Mouse (Mus musculus): Measurements from ENCODE around the gene Capg. TPM values are rescaled to one million over a fixed set of nuclear protein-coding genes. Genes with fewer than 3 reads are reported as not detected.
A peak's percentile ranks its signal among the peaks of the same experiment; 100 is the strongest.

Gene Capg
- polyA plus RNA-seq, 1 experiment from 2014 or later: 120 TPM

DNA sequence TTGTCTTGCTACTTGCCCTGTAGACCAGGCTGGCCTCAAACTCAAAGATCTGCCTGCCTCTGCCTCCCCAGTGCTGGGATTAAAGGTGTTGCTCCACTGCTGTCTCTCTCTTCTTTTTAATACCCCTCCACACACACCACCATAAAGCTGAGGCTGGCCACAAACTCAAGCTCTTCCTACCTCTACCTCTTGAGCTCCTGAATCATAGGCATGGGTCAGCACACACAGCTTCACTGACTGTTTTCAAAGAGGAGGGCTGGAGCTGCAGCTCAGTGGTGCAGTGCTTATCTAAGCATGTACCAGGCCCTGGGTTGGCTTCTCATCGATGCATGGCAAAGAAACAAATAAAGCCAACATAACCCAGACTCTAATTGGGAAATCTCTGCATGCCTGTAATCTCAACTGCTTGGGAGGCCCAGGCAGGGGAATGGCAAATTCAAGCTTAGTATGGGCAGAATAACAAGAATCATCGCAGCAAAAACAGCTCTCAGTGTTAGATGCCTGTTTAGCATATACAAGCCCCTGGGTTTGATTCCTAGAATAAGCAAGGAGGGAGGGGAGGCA, 34.2 kb upstream of the Capg start:
- H3K9ac ChIP-seq (ENCODE audit: low read length): no peak overlapping the region
- H3K27ac ChIP-seq (replicated peaks): peak overlapping the region; percentile 8
- TF ChIP-seq EP300 (optimal IDR thresholded peaks at IDR 0.05) (no peak), CTCF (IDR thresholded peaks at IDR 0.05; ENCODE audit: low read depth) (no peak)
- peaks cover 10% of the 10 kb centered on the region; the same call in 1 of the 2 replicates for H3K4me1 ChIP-seq (replicated peaks; ENCODE audit: control insufficient read depth, insufficient read depth)
- H3K4me2 ChIP-seq (replicated peaks; ENCODE audit: low read depth): no peak overlapping the region
- ATAC-seq (ENCODE audit: low FRiP score, low TSS enrichment): no peak
- 71% methylated on average over 2 of the region's 2 CpGs for WGBS
- H3K27me3 ChIP-seq (ENCODE audit: control insufficient read depth, insufficient read depth, low read length): no peaks in the 10 kb centered on the region
- H3K9me3 ChIP-seq (ENCODE audit: control insufficient read depth, low read length): no peaks in the 10 kb centered on the region
- H3K4me3 ChIP-seq (ENCODE audit: low read depth, low read length): no peak overlapping the region
- no peaks in the 10 kb centered on the region for H3K36me3 ChIP-seq (ENCODE audit: control insufficient read depth, insufficient read depth, low read length)
- no peak for DNase-seq (ENCODE audit: low spot score)

GRCm38 (mm10) chr6:72510686-72511421, 33.3 kb upstream of the Capg start:
- no peak for TF ChIP-seq CTCF (IDR thresholded peaks at IDR 0.05; ENCODE audit: low read depth)
- no peak for TF ChIP-seq EP300 (optimal IDR thresholded peaks at IDR 0.05)
- no peak for DNase-seq (ENCODE audit: low spot score)
- no peaks in the 10 kb centered on the region for H3K27me3 ChIP-seq (ENCODE audit: control insufficient read depth, insufficient read depth, low read length)
- no peak overlapping the region for H3K9ac ChIP-seq (ENCODE audit: low read length)
- H3K27ac ChIP-seq (replicated peaks): peak overlapping the region; percentile 8; the same call in 1 of the 2 replicates
- ATAC-seq (ENCODE audit: low FRiP score, low TSS enrichment): no peak
- no peaks in the 10 kb centered on the region for H3K36me3 ChIP-seq (ENCODE audit: control insufficient read depth, insufficient read depth, low read length)
- H3K4me1 ChIP-seq (replicated peaks; ENCODE audit: control insufficient read depth, insufficient read depth): peaks cover 10% of the 10 kb centered on the region; the same call in 1 of the 2 replicates
- 51% methylated on average over 6 of the region's 6 CpGs for WGBS
- no peak overlapping the region for H3K4me2 ChIP-seq (replicated peaks; ENCODE audit: low read depth)
- no peak overlapping the region for H3K4me3 ChIP-seq (ENCODE audit: low read depth, low read length)
- H3K9me3 ChIP-seq (ENCODE audit: control insufficient read depth, low read length): no peaks in the 10 kb centered on the region

- Histone ChIP-seq H3K27me3 (ENCODE audit: control insufficient read depth, insufficient read depth, low read length) (no peaks in the 10 kb centered on the region), H3K27ac (replicated peaks) (peak overlapping the region; percentile 89), H3K4me2 (replicated peaks; ENCODE audit: low read depth) (peak overlapping the region; percentile 60), H3K9ac (ENCODE audit: low read length) (peak overlapping the region; percentile 66), H3K36me3 (ENCODE audit: control insufficient read depth, insufficient read depth, low read length) (no peaks in the 10 kb centered on the region), H3K4me3 (ENCODE audit: low read depth, low read length) (peak overlapping the region; percentile 22; the same call in 1 of the 2 replicates), H3K9me3 (ENCODE audit: control insufficient read depth, low read length) (no peaks in the 10 kb centered on the region), H3K4me1 (replicated peaks; ENCODE audit: control insufficient read depth, insufficient read depth) (peaks cover 10% of the 10 kb centered on the region; the same call in 1 of the 2 replicates)
- WGBS: 8% methylated on average over 33 of the region's 33 CpGs
- ATAC-seq (ENCODE audit: low FRiP score, low TSS enrichment) (peak; percentile 85), DNase-seq (ENCODE audit: low spot score) (peak; percentile 88)
- TF ChIP-seq CTCF (IDR thresholded peaks at IDR 0.05; ENCODE audit: low read depth) (no peak), EP300 (optimal IDR thresholded peaks at IDR 0.05) (peak; percentile 87)
Measured at GRCm38 (mm10) chr6:72512386-72513070, 31.7 kb upstream of the Capg start.

DNA sequence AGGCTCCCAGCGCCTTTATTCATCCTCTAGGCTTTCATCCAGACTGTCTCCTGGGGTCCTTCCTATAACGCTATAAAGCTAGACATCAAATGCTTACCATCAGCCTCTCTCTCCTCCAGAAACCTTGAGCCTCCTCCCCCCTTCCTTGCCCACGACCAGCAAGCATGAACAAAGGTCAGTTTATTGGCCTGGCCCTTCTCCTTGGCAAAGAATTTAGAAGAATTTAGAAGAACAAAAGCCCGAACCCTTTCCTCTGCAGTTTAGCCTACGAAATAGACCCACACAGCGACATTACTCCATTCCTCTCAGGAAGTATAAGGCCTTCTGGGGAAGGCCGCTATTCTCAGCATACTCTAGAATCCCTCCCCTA, 31.1 kb upstream of the Capg start:
- no peaks in the 10 kb centered on the region for H3K27me3 ChIP-seq (ENCODE audit: control insufficient read depth, insufficient read depth, low read length)
- H3K9ac ChIP-seq (ENCODE audit: low read length): peak overlapping the region; percentile 66
- H3K9me3 ChIP-seq (ENCODE audit: control insufficient read depth, low read length): no peaks in the 10 kb centered on the region
- ATAC-seq (ENCODE audit: low FRiP score, low TSS enrichment): no peak
- H3K4me1 ChIP-seq (replicated peaks; ENCODE audit: control insufficient read depth, insufficient read depth): peaks cover 10% of the 10 kb centered on the region; the same call in 1 of the 2 replicates
- no peaks in the 10 kb centered on the region for H3K36me3 ChIP-seq (ENCODE audit: control insufficient read depth, insufficient read depth, low read length)
- 46% methylated on average over 7 of the region's 7 CpGs for WGBS
- TF ChIP-seq EP300 (optimal IDR thresholded peaks at IDR 0.05) (no peak), CTCF (IDR thresholded peaks at IDR 0.05; ENCODE audit: low read depth) (no peak)
- H3K4me3 ChIP-seq (ENCODE audit: low read depth, low read length): peak overlapping the region; percentile 22; the same call in 1 of the 2 replicates
- DNase-seq (ENCODE audit: low spot score): no peak
- H3K4me2 ChIP-seq (replicated peaks; ENCODE audit: low read depth): peak overlapping the region; percentile 60
- H3K27ac ChIP-seq (replicated peaks): peak overlapping the region; percentile 89

- Histone ChIP-seq H3K4me2 (replicated peaks; ENCODE audit: low read depth) (no peak overlapping the region), H3K4me1 (replicated peaks; ENCODE audit: control insufficient read depth, insufficient read depth) (peaks cover 10% of the 10 kb centered on the region; the same call in 1 of the 2 replicates), H3K36me3 (ENCODE audit: control insufficient read depth, insufficient read depth, low read length) (no peaks in the 10 kb centered on the region), H3K4me3 (ENCODE audit: low read depth, low read length) (no peak overlapping the region), H3K9me3 (ENCODE audit: control insufficient read depth, low read length) (no peaks in the 10 kb centered on the region), H3K27me3 (ENCODE audit: control insufficient read depth, insufficient read depth, low read length) (no peaks in the 10 kb centered on the region), H3K9ac (ENCODE audit: low read length) (no peak overlapping the region), H3K27ac (replicated peaks) (no peak overlapping the region)
- TF ChIP-seq EP300 (optimal IDR thresholded peaks at IDR 0.05) (no peak), CTCF (IDR thresholded peaks at IDR 0.05; ENCODE audit: low read depth) (no peak)
- ATAC-seq (ENCODE audit: low FRiP score, low TSS enrichment) (no peak), DNase-seq (ENCODE audit: low spot score) (no peak)
- WGBS: 94% methylated on average over 6 of the region's 6 CpGs
Measured at GRCm38 (mm10) chr6:72515644-72516043, 28.5 kb upstream of the Capg start.

Measured in stomach, postnatal 0 days (tissue).